Mouse (Mus musculus): Measurements from ENCODE around the gene Mfap1b. TPM values are rescaled to one million over a fixed set of nuclear protein-coding genes. Genes with fewer than 3 reads are reported as not detected.
"Not testable (repeated sequence)": the region's sequence is repeated elsewhere in the genome, so short reads cannot be mapped to it uniquely, and the experiment has no call there.

Gene Mfap1b
- total and polyA plus RNA-seq, 3 experiments, result 15.6 to 29.7 (median 24.3) TPM

DNA sequence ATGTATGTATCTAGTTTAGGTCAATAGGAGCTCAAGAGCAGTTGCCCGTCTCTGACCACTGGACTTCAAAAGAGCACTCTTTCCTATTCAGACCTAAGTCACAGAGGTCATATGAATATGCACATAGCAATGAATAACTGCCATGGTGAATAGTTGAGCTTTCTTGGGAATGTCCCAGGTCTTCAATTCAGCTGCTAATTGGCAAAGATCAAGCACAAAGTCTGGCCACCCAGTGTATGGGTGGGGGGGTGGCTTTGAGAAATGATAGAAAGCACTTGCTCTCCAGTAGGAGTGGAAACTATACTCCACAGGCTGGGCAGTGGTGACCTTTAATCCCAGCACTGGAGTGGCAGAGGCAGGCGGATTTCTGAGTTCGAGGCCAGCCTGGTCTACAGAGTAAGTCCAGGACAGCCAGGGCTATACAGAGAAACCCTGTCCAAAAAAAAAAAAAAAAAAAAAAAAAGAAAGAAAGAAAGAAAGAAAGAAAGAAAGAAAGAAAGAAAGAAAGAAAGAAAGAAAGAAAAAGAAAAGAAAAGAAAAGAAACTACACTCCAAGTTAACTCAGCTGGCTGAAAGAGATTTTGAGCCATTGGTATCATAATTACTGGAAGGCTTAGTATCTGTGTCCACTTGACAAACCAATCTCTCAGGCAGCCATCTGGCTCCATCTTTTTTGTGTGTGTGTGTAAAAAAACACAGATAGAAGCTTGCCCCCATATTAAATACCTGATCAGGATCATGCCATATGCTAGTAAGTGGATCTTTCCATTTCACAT, 3.8 kb upstream of the Mfap1b start:
- dilution Hi-C loops (cut with MboI; ENCODE audit: extremely low pct_ligation_motif_present, extremely low pct_unique_long_range_greater_than_20kb, low sequenced_read_pairs), result no loop called here

GRCm38 (mm10) chr2:121475306-121475705, 1.4 kb upstream of the Mfap1b start:
- H3K4me3 ChIP-seq (replicated peaks in 1 of 3; ENCODE audit: low read depth in 2 of 3, low read length in 2 of 3, poor library complexity in 1 of 3); in situ Hi-C loops (cut with MboI; ENCODE audit: low pct_ligation_motif_present, low pct_unique_long_range_greater_than_20kb, low sequenced_read_pairs); H3K27me3 ChIP-seq (replicated peaks); H3K27ac ChIP-seq (ENCODE audit: insufficient read depth, low read depth); H3K79me2 ChIP-seq (replicated peaks; ENCODE audit: control insufficient read depth, extremely low read depth, insufficient read depth, poor library complexity, severe bottlenecking); DNase-seq (ENCODE audit: extremely low read depth); H3K9ac ChIP-seq (ENCODE audit: insufficient read depth, low read depth); dilution Hi-C loops (cut with MboI; ENCODE audit: extremely low pct_ligation_motif_present, extremely low pct_unique_long_range_greater_than_20kb, low sequenced_read_pairs); H3K4me2 ChIP-seq (ENCODE audit: insufficient read depth, low read depth, poor library complexity, severe bottlenecking); H3K4me1 ChIP-seq (ENCODE audit: control insufficient read depth in 1 of 2, insufficient read depth in 2 of 2); H3K9me3 ChIP-seq (replicated peaks; ENCODE audit: low read length): not testable (repeated sequence)
- H3K36me3 ChIP-seq (replicated peaks in 1 of 2; ENCODE audit: control insufficient read depth in 1 of 2, insufficient read depth in 1 of 2, low read length in 1 of 2), result peaks cover 12% of the 10 kb centered on the region in 2 experiments

More for the DNA sequence above, 3.8 kb upstream of the Mfap1b start:
- H3K27ac ChIP-seq (ENCODE audit: insufficient read depth, low read depth), result no peak overlapping the region
- in situ Hi-C loops (cut with MboI; ENCODE audit: low pct_ligation_motif_present, low pct_unique_long_range_greater_than_20kb, low sequenced_read_pairs), result no loop called here
- H3K4me1 ChIP-seq (ENCODE audit: control insufficient read depth in 1 of 2, insufficient read depth in 2 of 2), result peaks cover 0 to 5% of the 10 kb centered on the region in 2 experiments; a peak in 1 of 4 replicates
- H3K9me3 ChIP-seq (replicated peaks; ENCODE audit: low read length), result no peaks in the 10 kb centered on the region
- no peak overlapping the region for H3K4me2 ChIP-seq (ENCODE audit: insufficient read depth, low read depth, poor library complexity, severe bottlenecking)
- no peak for DNase-seq (ENCODE audit: extremely low read depth)
- no peak for TF ChIP-seq MAX (IDR thresholded peaks at IDR 0.05; ENCODE audit: low read length)
- H3K36me3 ChIP-seq (replicated peaks in 1 of 2; ENCODE audit: control insufficient read depth in 1 of 2, insufficient read depth in 1 of 2, low read length in 1 of 2), result peaks cover 7% of the 10 kb centered on the region in 2 experiments
- no peak overlapping the region for H3K4me3 ChIP-seq (replicated peaks in 1 of 3; ENCODE audit: low read depth in 2 of 3, low read length in 2 of 3, poor library complexity in 1 of 3)
- no peak overlapping the region for H3K9ac ChIP-seq (ENCODE audit: insufficient read depth, low read depth)
- H3K79me2 ChIP-seq (replicated peaks; ENCODE audit: control insufficient read depth, extremely low read depth, insufficient read depth, poor library complexity, severe bottlenecking), result peaks cover 7% of the 10 kb centered on the region; the same call in 1 of the 2 replicates
- H3K27me3 ChIP-seq (replicated peaks), result peaks cover 3% of the 10 kb centered on the region

DNA sequence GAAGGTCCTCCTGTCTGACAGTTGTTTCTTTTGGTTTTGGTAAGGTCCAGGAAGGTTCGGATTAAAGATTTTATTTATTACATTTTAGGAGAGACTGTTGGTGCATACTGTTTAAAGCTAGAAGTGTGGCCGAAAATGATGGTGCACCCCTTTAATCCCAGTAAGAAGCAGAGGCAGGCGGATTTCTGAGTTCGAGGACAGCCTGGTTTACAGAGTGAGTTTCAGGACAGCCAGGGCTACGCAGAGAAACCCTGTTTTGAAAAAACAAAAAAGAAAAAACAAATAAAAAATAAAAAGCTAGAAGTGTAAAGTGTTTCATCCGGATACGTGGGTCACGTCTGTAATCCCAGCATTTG, 291 bp upstream of the Mfap1b start:
- H3K27ac ChIP-seq (ENCODE audit: insufficient read depth, low read depth), result no peak overlapping the region
- peak overlapping the region; percentile 47 to 58 (median 57) for H3K4me3 ChIP-seq (replicated peaks in 1 of 3; ENCODE audit: low read depth in 2 of 3, low read length in 2 of 3, poor library complexity in 1 of 3)
- no peak for TF ChIP-seq USF2 (conservative IDR thresholded peaks at IDR 0.05; ENCODE audit: low read depth, low read length)
- no peak for TF ChIP-seq MYC (IDR thresholded peaks at IDR 0.05; ENCODE audit: low read depth, low read length)
- no peak for TF ChIP-seq ELF1 (IDR thresholded peaks at IDR 0.05; ENCODE audit: low read depth, low read length)
- TF ChIP-seq IRF4 (IDR thresholded peaks at IDR 0.05; ENCODE audit: low read depth, low read length), result no peak
- no peak for TF ChIP-seq RAD21 (IDR thresholded peaks at IDR 0.05; ENCODE audit: low read depth, low read length)
- TF ChIP-seq SMC3 (IDR thresholded peaks at IDR 0.05; ENCODE audit: low read depth, low read length), result no peak
- no peak for TF ChIP-seq ZMIZ1 (IDR thresholded peaks at IDR 0.05; ENCODE audit: low read depth, low read length)
- TF ChIP-seq JUN (IDR thresholded peaks at IDR 0.05; ENCODE audit: insufficient read depth, low read depth, low read length), result no peak
- TF ChIP-seq JUND (conservative IDR thresholded peaks at IDR 0.05; ENCODE audit: low read depth, low read length), result no peak
- TF ChIP-seq NRF1 (IDR thresholded peaks at IDR 0.05; ENCODE audit: low read depth, low read length), result no peak
- TF ChIP-seq BHLHE40 (IDR thresholded peaks at IDR 0.05; ENCODE audit: low read depth, low read length), result no peak
- TF ChIP-seq CHD2 (IDR thresholded peaks at IDR 0.05; ENCODE audit: low read length), result no peak
- TF ChIP-seq CTCF (conservative IDR thresholded peaks at IDR 0.05 in 1 of 2, IDR thresholded peaks at IDR 0.05 in 1 of 2; ENCODE audit: low read depth in 2 of 2, low read length in 2 of 2), result no peak
- in situ Hi-C loops (cut with MboI; ENCODE audit: low pct_ligation_motif_present, low pct_unique_long_range_greater_than_20kb, low sequenced_read_pairs), result no loop called here
- peaks cover 12% of the 10 kb centered on the region in 2 experiments for H3K36me3 ChIP-seq (replicated peaks in 1 of 2; ENCODE audit: control insufficient read depth in 1 of 2, insufficient read depth in 1 of 2, low read length in 1 of 2)
- H3K79me2 ChIP-seq (replicated peaks; ENCODE audit: control insufficient read depth, extremely low read depth, insufficient read depth, poor library complexity, severe bottlenecking), result peaks cover 9% of the 10 kb centered on the region; the same call in 1 of the 2 replicates
- H3K4me1 ChIP-seq (ENCODE audit: control insufficient read depth in 1 of 2, insufficient read depth in 2 of 2), result peaks cover 0 to 5% of the 10 kb centered on the region in 2 experiments; a peak in 1 of 4 replicates
- no peak for DNase-seq (ENCODE audit: extremely low read depth)
- H3K9me3 ChIP-seq (replicated peaks; ENCODE audit: low read length), result no peaks in the 10 kb centered on the region
- peak overlapping the region; percentile 86 for H3K9ac ChIP-seq (ENCODE audit: insufficient read depth, low read depth)
- dilution Hi-C loops (cut with MboI; ENCODE audit: extremely low pct_ligation_motif_present, extremely low pct_unique_long_range_greater_than_20kb, low sequenced_read_pairs), result no loop called here
- H3K27me3 ChIP-seq (replicated peaks), result no peaks in the 10 kb centered on the region
- H3K4me2 ChIP-seq (ENCODE audit: insufficient read depth, low read depth, poor library complexity, severe bottlenecking), result peak overlapping the region; percentile 55

DNA sequence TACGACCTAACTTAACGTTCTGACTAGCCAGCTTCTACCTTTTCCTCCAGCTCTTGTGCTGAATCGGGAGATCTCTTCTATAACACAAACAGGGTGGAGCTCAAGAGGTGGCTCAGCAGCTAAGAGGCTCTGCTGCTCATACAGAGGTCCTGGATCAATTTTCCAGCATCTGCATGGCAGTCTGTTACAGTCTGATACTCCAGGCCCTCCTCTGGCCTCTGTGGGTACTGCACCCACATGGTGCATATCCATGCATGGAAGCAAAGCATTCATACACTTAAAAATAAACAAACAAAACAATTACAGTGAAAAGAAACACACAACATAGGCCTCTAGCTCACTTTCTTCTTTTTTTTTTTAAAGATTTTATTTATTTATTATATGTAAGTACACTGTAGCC, 1.1 kb downstream of the Mfap1b start:
- H3K9me3 ChIP-seq (replicated peaks; ENCODE audit: low read length); H3K4me1 ChIP-seq (ENCODE audit: control insufficient read depth in 1 of 2, insufficient read depth in 2 of 2); H3K79me2 ChIP-seq (replicated peaks; ENCODE audit: control insufficient read depth, extremely low read depth, insufficient read depth, poor library complexity, severe bottlenecking); H3K27me3 ChIP-seq (replicated peaks); H3K4me3 ChIP-seq (replicated peaks in 1 of 3; ENCODE audit: low read depth in 2 of 3, low read length in 2 of 3, poor library complexity in 1 of 3); H3K4me2 ChIP-seq (ENCODE audit: insufficient read depth, low read depth, poor library complexity, severe bottlenecking); dilution Hi-C loops (cut with MboI; ENCODE audit: extremely low pct_ligation_motif_present, extremely low pct_unique_long_range_greater_than_20kb, low sequenced_read_pairs); DNase-seq (ENCODE audit: extremely low read depth); H3K27ac ChIP-seq (ENCODE audit: insufficient read depth, low read depth); in situ Hi-C loops (cut with MboI; ENCODE audit: low pct_ligation_motif_present, low pct_unique_long_range_greater_than_20kb, low sequenced_read_pairs); H3K9ac ChIP-seq (ENCODE audit: insufficient read depth, low read depth): not testable (repeated sequence)
- H3K36me3 ChIP-seq (replicated peaks in 1 of 2; ENCODE audit: control insufficient read depth in 1 of 2, insufficient read depth in 1 of 2, low read length in 1 of 2), result peaks cover 12% of the 10 kb centered on the region in 2 experiments
